Mouse (Mus musculus) lung, postnatal 0 days (tissue): ENCODE data around the gene Ugt1a2. TPM values are rescaled to one million over a fixed set of nuclear protein-coding genes. Genes with fewer than 3 reads are reported as not detected.

Experiments used
- ATAC-seq: fragments of 200-750 bp; cut with Nextera tagmentation; 2 replicates; pipeline ENCODE4 v1.8.0; 2017; ENCODE audit warnings: moderate library complexity
- DNase-seq: peaks from one replicate; pipeline ENCODE4 v3.0.0-alpha.2; 2016; ENCODE audit warnings: low spot score
- H3K27ac ChIP-seq: fragments of 300-500 bp; sonication (generic); 2 replicates; pipeline ENCODE4 v1.5.1; 2014; ENCODE audit warnings: antibody characterized with exemption, mild to moderate bottlenecking, low read length, mixed read lengths
- H3K27me3 ChIP-seq: fragments of 300-500 bp; sonication (generic); replicated peaks from 2 replicates; pipeline ENCODE4 v1.6.1; 2014; ENCODE audit warnings: low read length, mixed read lengths; ENCODE audit not compliant: insufficient read depth
- H3K36me3 ChIP-seq: fragments of 300-500 bp; sonication (generic); 2 replicates; pipeline ENCODE4 v1.6.1; 2014; ENCODE audit warnings: low read length, mixed read lengths; ENCODE audit not compliant: insufficient read depth
- H3K4me1 ChIP-seq: fragments of 300-500 bp; sonication (generic); 2 replicates; pipeline ENCODE4 v1.6.1; 2014; ENCODE audit warnings: antibody characterized with exemption, low read depth, low read length, mixed read lengths; ENCODE audit not compliant: insufficient read depth
- H3K4me2 ChIP-seq: fragments of 300-500 bp; sonication (generic); replicated peaks from 2 replicates; pipeline ENCODE4 v1.6.1; 2014; ENCODE audit warnings: low read depth, mild to moderate bottlenecking, low read length, moderate library complexity, mixed read lengths
- H3K4me3 ChIP-seq: fragments of 300-500 bp; sonication (generic); 2 replicates; pipeline ENCODE4 v1.5.1; 2014; ENCODE audit warnings: low read depth, low read length
- H3K9ac ChIP-seq: fragments of 300-500 bp; sonication (generic); replicated peaks from 2 replicates; pipeline ENCODE4 v1.6.1; 2014; ENCODE audit warnings: low read depth, mild to moderate bottlenecking
- H3K9me3 ChIP-seq: fragments of 300-500 bp; sonication (generic); 2 replicates; pipeline ENCODE4 v1.6.1; 2016; ENCODE audit warnings: low read length, mixed read lengths
- CTCF ChIP-seq: IDR thresholded peaks from 2 replicates; pipeline ENCODE4 v1.5.1; 2016; ENCODE audit warnings: antibody characterized with exemption, mild to moderate bottlenecking
- EP300 ChIP-seq: IDR thresholded peaks from 2 replicates; pipeline ENCODE4 v1.6.1; 2016; ENCODE audit warnings: antibody characterized with exemption, mild to moderate bottlenecking, control low read depth
- WGBS: fragments of 180-500 bp; shearing (Covaris S2); extraction: QIAGEN DNeasy Blood & Tissue Kit; methylation state at CpG from one replicate; pipeline ENCODE4 v1.1.7; 2014; 5-methylcytosine and 5-hydroxymethylcytosine counted together
- polyA plus RNA-seq: library from polyadenylated mRNA; unstranded; fragments of >200 nt; fragmentation: Nextera tagmentation; extraction: Ambion mirVana; gene quantifications from 2 replicates; pipeline ENCODE4 v1.2.1, GENCODE M21; 2015

Ugt1a2 gene
- polyA plus RNA-seq, 1 experiment from 2014 or later: 0.08 TPM

DNA sequence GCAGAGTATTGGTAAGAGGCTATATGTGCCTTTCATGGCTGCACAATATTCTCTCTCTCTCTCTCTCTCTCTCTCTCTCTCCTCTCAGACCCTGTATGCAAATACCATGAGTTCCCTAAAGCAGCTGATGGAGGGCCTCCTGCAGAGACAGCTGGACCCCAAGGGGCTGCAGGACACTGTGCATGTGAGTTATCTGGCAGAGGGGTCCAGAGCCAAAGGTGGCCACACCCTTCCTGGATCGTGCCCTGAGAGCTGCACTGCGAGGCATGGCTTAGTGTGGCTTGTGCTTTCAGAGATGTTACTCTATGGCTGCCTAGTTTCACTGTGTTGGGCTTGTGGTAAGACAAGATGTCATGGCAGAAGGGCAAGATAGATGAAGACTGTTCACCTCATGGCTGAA lies 47.3 kb downstream of the Ugt1a2 start:
- DNase-seq: no peak
- no peak for TF ChIP-seq EP300

DNA sequence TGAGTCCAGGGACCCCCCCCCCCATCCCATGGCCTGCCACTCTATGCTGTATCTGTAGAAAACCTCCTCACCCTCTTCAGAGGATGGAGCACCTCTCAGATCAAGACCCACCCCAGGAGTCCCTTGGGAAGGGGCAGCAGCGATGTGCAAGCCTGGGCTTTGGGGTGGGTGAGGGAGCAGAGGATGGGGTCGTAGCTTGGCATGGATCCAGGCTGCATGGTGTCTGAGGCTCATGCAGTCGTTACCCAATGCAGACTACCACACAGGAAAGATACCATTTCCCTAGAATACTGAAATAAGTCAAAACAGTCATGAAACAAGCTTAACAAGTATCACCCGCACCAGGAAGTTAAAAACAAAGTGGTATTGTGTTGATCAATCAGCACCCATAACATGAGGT lies 48.3 kb downstream of the Ugt1a2 start:
- H3K9me3 ChIP-seq: peaks cover 64% of the 10 kb centered on the region
- no peak for DNase-seq
- ATAC-seq: no peak
- H3K4me1 ChIP-seq: no peaks in the 10 kb centered on the region
- H3K27ac ChIP-seq: no peak overlapping the region
- H3K4me2 ChIP-seq: no peak overlapping the region
- WGBS: 64% methylated on average over 4 of the region's 4 CpGs
- no peaks in the 10 kb centered on the region for H3K36me3 ChIP-seq
- no peaks in the 10 kb centered on the region for H3K27me3 ChIP-seq
- H3K4me3 ChIP-seq: no peak overlapping the region
- TF ChIP-seq CTCF: no peak
- TF ChIP-seq EP300: no peak
- no peak overlapping the region for H3K9ac ChIP-seq

More for the DNA sequence above, 47.3 kb downstream of the Ugt1a2 start:
- no peak for ATAC-seq
- Histone ChIP-seq H3K27ac (no peak overlapping the region), H3K9me3 (peaks cover 64% of the 10 kb centered on the region), H3K4me3 (no peak overlapping the region), H3K4me1 (no peaks in the 10 kb centered on the region), H3K36me3 (no peaks in the 10 kb centered on the region), H3K4me2 (no peak overlapping the region), H3K27me3 (no peaks in the 10 kb centered on the region), H3K9ac (no peak overlapping the region)
- WGBS: 43% methylated on average over 2 of the region's 2 CpGs

DNA sequence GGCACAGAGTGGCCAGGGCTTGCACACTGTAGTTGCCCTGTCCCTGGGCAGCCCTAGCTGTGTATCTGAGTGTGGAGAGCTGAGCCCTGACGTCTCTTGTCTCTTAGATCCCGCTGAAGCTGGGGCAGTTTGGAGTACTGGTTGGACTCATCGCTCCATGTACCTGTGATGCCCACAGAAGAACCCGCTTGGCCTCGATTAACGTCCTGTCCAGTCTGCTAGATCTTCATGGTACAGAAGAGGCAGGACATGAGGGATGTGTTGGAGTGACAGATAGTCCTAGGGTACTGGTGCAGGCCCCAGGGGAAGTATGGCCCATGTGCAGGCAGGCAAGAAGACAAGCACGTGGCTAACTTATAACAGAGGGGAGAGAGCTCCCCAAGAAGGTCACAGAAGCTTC lies 49.2 kb downstream of the Ugt1a2 start:
- no peak for TF ChIP-seq CTCF
- no peak for TF ChIP-seq EP300
- Histone ChIP-seq H3K4me1 (no peaks in the 10 kb centered on the region), H3K4me2 (no peak overlapping the region), H3K27ac (no peak overlapping the region), H3K36me3 (no peaks in the 10 kb centered on the region), H3K9ac (no peak overlapping the region), H3K27me3 (no peaks in the 10 kb centered on the region), H3K4me3 (no peak overlapping the region), H3K9me3 (peaks cover 66% of the 10 kb centered on the region)
- DNase-seq (no peak), ATAC-seq (no peak)
- WGBS: 75% methylated on average over 7 of the region's 7 CpGs

DNA sequence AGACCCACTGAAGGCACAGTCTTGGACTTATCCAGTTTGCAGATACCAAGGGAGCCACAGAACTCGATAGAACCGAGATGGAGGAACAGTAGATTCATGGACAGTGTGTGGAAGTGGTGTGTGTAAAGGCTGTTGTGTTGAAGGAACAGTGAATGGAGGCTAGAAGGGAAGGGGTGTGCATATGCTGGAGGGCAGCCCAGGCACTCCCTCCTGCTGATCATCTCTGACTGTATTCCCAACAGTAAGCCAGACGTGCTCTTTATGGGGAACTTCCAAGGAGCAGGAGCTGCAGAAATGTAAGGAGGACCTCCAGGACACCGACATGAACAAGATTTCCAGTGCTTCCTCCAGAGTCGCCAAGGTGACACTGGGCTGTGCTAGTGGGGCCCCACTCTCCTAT lies 49.6 kb downstream of the Ugt1a2 start:
- no peak overlapping the region for H3K9ac ChIP-seq
- no peaks in the 10 kb centered on the region for H3K36me3 ChIP-seq
- DNase-seq (no peak), ATAC-seq (no peak)
- peaks cover 64% of the 10 kb centered on the region for H3K9me3 ChIP-seq
- H3K4me1 ChIP-seq: no peaks in the 10 kb centered on the region
- 76% methylated on average over 5 of the region's 5 CpGs for WGBS
- H3K27ac ChIP-seq: no peak overlapping the region
- H3K4me3 ChIP-seq: no peak overlapping the region
- H3K4me2 ChIP-seq: no peak overlapping the region
- H3K27me3 ChIP-seq: no peaks in the 10 kb centered on the region
- TF ChIP-seq EP300: no peak
- no peak for TF ChIP-seq CTCF

DNA sequence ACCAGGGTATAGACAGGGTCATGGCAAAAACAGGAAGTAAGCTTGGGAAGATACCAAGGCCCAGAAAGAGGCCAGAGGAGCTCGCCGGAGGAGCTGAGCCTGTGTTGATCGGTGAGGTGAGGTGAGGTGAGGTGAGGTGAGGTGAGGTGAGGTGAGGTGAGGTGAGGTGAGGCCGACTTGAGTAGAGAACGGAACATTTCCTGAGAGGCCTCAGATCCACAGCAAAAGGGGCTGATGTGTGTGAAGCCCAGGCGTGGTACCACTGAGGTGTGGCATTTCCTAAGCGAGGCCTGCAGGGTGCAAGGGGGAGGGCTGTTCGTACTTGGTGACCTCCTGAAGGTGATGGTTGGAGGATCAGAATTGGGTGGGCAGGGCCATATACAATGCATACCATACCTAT lies 52.7 kb downstream of the Ugt1a2 start:
- 69% methylated on average over 8 of the region's 8 CpGs for WGBS
- H3K27ac ChIP-seq: no peak overlapping the region
- no peaks in the 10 kb centered on the region for H3K36me3 ChIP-seq
- H3K9me3 ChIP-seq: peaks cover 46% of the 10 kb centered on the region
- TF ChIP-seq EP300 (no peak), CTCF (no peak)
- H3K4me1 ChIP-seq: no peaks in the 10 kb centered on the region
- H3K9ac ChIP-seq: no peak overlapping the region
- H3K27me3 ChIP-seq: no peaks in the 10 kb centered on the region
- no peak for ATAC-seq
- H3K4me3 ChIP-seq: no peak overlapping the region
- no peak for DNase-seq
- no peak overlapping the region for H3K4me2 ChIP-seq

DNA sequence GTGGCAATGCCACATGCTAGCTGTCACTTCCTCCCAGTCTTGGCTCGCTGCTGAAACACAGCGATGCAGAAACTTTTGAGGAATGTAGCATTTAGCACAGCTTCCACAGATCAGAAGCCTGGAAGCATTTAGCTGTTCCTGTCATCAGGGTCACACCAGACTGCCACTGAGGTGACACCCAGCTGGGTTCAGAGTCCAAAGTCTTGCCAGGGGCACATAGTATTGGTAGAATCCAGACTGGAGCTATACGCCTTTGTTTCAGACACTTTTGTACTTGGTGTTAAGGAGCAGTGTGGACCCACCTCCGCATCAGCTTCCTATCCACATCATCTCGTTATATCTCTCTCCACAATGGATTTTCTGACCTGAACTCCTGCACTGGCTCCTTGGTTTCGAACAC lies 53.1 kb downstream of the Ugt1a2 start:
- H3K9me3 ChIP-seq: peaks cover 42% of the 10 kb centered on the region
- H3K4me2 ChIP-seq: no peak overlapping the region
- whole genome bisulfite sequencing: 66% methylated on average over 6 of the region's 6 CpGs
- H3K27me3 ChIP-seq: no peaks in the 10 kb centered on the region
- no peaks in the 10 kb centered on the region for H3K36me3 ChIP-seq
- no peak overlapping the region for H3K27ac ChIP-seq
- TF ChIP-seq CTCF (no peak), EP300 (no peak)
- ATAC-seq (no peak), DNase-seq (no peak)
- no peaks in the 10 kb centered on the region for H3K4me1 ChIP-seq
- no peak overlapping the region for H3K4me3 ChIP-seq
- no peak overlapping the region for H3K9ac ChIP-seq

DNA sequence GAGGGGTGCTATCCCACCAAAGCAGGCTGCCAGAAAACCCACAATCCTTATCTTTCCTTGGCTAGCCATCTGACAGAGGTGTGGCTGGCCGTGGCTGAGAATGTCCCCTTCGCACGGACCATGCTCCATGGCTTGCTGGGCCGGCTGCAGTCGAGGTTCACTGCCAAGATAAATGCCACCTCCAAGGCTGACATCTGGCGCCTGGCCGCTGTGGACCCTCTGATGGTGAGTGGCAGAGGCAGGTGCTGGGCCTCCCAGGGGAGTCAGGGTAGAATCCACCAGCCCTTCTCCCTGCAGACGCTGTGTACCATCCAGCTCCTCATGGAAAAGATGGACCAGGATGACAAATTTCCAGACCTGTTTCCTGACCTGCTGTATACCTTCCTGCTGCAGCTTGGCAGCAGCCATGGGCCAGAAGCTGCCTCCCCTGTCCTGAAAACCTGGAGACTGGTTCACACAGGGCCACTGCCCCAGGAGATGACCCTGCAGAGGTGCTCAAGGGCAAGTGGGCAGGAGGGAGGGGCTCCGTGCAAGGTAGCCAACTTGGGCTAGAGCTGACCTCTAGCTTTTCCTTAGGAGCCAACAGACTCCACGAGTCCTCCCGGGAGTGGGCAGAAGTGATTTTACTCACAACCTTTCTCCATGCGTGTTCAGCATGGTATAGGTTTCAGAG lies 54.5 kb downstream of the Ugt1a2 start:
- no peak overlapping the region for H3K27ac ChIP-seq
- WGBS: 84% methylated on average over 12 of the region's 12 CpGs
- peaks cover 29% of the 10 kb centered on the region for H3K9me3 ChIP-seq
- peaks cover under 1% of the 10 kb centered on the region; the same call in 1 of the 2 replicates for H3K36me3 ChIP-seq
- no peak overlapping the region for H3K4me2 ChIP-seq
- no peak for DNase-seq
- H3K9ac ChIP-seq: no peak overlapping the region
- no peak overlapping the region for H3K4me3 ChIP-seq
- TF ChIP-seq CTCF (no peak), EP300 (no peak)
- H3K4me1 ChIP-seq: 0 out of 2 replicates have a peak, but pooled peaks cover 7% of the 10 kb centered on the region
- H3K27me3 ChIP-seq: no peaks in the 10 kb centered on the region
- no peak for ATAC-seq
